In genomic region chrX:73911156-73911555, GRCm38 (mm10) we compare ENCODE assay signal across 9 mouse cellular contexts. TPM values are rescaled to one million over a fixed set of nuclear protein-coding genes. Genes with fewer than 3 reads are reported as not detected.
A peak's percentile ranks its signal among the peaks of the same experiment; 100 is the strongest.
DNase-seq lines count a peak whose midpoint lies in the region; ATAC-seq and TF ChIP-seq lines count a peak whose summit lies in the region.
"Had no signal": no experiment of that assay in that cellular context is flagged by ENCODE, and none has a peak within 500 bp of the region (broad histone marks: within the 10 kb centered on the region; RNA-seq: fewer than 3 reads in every experiment).

No protein-coding gene starts in this region.

- H3K36me3 ChIP-seq in hindbrain, embryonic 11.5 days (ENCODE audit: control insufficient read depth, insufficient read depth, low read length), result no peaks in the 10 kb centered on the region
- no peaks in the 10 kb centered on the region for H3K36me3 ChIP-seq in liver, embryonic 14.5 days (replicated peaks; ENCODE audit: control insufficient read depth, insufficient read depth, low read depth)

- no peak for TF ChIP-seq CTCF in liver, embryonic 14.5 days (IDR thresholded peaks at IDR 0.05; ENCODE audit: low read depth)

- H3K4me1 ChIP-seq in hindbrain, embryonic 11.5 days (replicated peaks; ENCODE audit: control insufficient read depth, insufficient read depth, low read length), result no peaks in the 10 kb centered on the region
- H3K4me1 ChIP-seq in liver, embryonic 14.5 days (replicated peaks; ENCODE audit: control insufficient read depth in 2 of 2, insufficient read depth in 2 of 2, low read length in 1 of 2), result peaks cover 2 to 32% of the 10 kb centered on the region in 2 experiments; a peak in 3 of 4 replicates

- WGBS in hindbrain, embryonic 11.5 days, result 14% methylated on average over 23 of the region's 26 CpGs
- 5% methylated on average over 20 of the region's 26 CpGs for WGBS in liver, embryonic 14.5 days (ENCODE audit: insufficient replicate concordance)

- no peak overlapping the region for H3K9ac ChIP-seq in hindbrain, embryonic 11.5 days (ENCODE audit: low read depth, low read length)
- peak overlapping the region; percentile 47 for H3K9ac ChIP-seq in liver, embryonic 14.5 days (replicated peaks)

- 0 out of 2 replicates have a peak overlapping the region, but pooled peaks have one; percentile 4 for H3K4me2 ChIP-seq in hindbrain, embryonic 11.5 days (replicated peaks; ENCODE audit: low read depth, low read length)
- H3K4me2 ChIP-seq in liver, embryonic 14.5 days (ENCODE audit: low read depth), result peak overlapping the region; percentile 69

- no peak overlapping the region for H3K27ac ChIP-seq in hindbrain, embryonic 11.5 days (ENCODE audit: low read depth, low read length)
- no peak overlapping the region; the same call in 1 of the 2 replicates for H3K27ac ChIP-seq in liver, embryonic 14.5 days
- H3K27ac ChIP-seq: heart, adult 2 months had no signal

- peak; percentile 12 for DNase-seq in embryo, embryonic 11 days
- no peak for DNase-seq in embryo, embryonic 10 days (ENCODE audit: low spot score)
- no peak for DNase-seq in hindbrain, embryonic 11.5 days (ENCODE audit: low spot score)
- DNase-seq in liver, embryonic 14.5 days (ENCODE audit: low read depth in 3 of 3, low spot score in 3 of 3), result no peak
- peak; percentile 42 for DNase-seq in spleen, adult 12 weeks (ENCODE audit: low spot score)
- no peak for DNase-seq in urinary bladder, adult 18-20 months (ENCODE audit: low spot score in 2 of 2)
- DNase-seq in ovary, postnatal 14 days (ENCODE audit: low spot score), result no peak

- no peak overlapping the region for H3K4me3 ChIP-seq in hindbrain, embryonic 11.5 days (ENCODE audit: low read depth, low read length)
- peak overlapping the region; percentile 45 to 49 for H3K4me3 ChIP-seq in liver, embryonic 14.5 days (ENCODE audit: insufficient read depth in 1 of 2, low read depth in 2 of 2, low read length in 2 of 2)
- H3K4me3 ChIP-seq: heart, adult 2 months had no signal

- ATAC-seq in activated CD4-positive, CD25-positive, alpha-beta regulatory T cell, adult 4 months, result peak; percentile 6
- no peak for ATAC-seq in hindbrain, embryonic 11.5 days (ENCODE audit: low FRiP score)
- peak; percentile 38; the same call in 1 of the 2 replicates for ATAC-seq in liver, embryonic 14.5 days (ENCODE audit: insufficient read depth)

- TF ChIP-seq EP300 in liver, embryonic 14.5 days (IDR thresholded peaks at IDR 0.05; ENCODE audit: low read depth), result no peak

- no peaks in the 10 kb centered on the region for H3K27me3 ChIP-seq in hindbrain, embryonic 11.5 days (ENCODE audit: control insufficient read depth, insufficient read depth, low read length)
- no peaks in the 10 kb centered on the region for H3K27me3 ChIP-seq in liver, embryonic 14.5 days (ENCODE audit: control insufficient read depth, insufficient read depth, low read length)

- no peaks in the 10 kb centered on the region for H3K9me3 ChIP-seq in hindbrain, embryonic 11.5 days (ENCODE audit: control insufficient read depth, low read length)
- H3K9me3 ChIP-seq in liver, embryonic 14.5 days (ENCODE audit: control insufficient read depth, low read length), result no peaks in the 10 kb centered on the region

RNA-seq across cellular contexts. Expression of gene Arhgap4, which starts 10.5 kb away (rescaled TPM):
- 100 to 1,000 TPM; 116 to 144 TPM for polyA plus RNA-seq in activated CD4-positive, CD25-positive, alpha-beta regulatory T cell, adult 4 months (2017; shearing (Covaris generic))
- 0.99 and 2.3 TPM in 2 replicates for polyA plus RNA-seq in hindbrain, embryonic 11.5 days (2014; fragmentation: Nextera tagmentation; extraction: Ambion mirVana)
- 7.2 and 7.8 TPM in 2 replicates for polyA plus RNA-seq in liver, embryonic 14.5 days (2012; rRNA removed)
- polyA plus RNA-seq in liver, embryonic 14.5 days (2014; fragmentation: Nextera tagmentation; extraction: Ambion mirVana), result 3.5 and 4.9 TPM in 2 replicates

RNA-seq across cellular contexts. Expression of gene Naa10, which starts 10.6 kb away (rescaled TPM):
- 100 to 1,000 TPM; 185 to 192 TPM for polyA plus RNA-seq in activated CD4-positive, CD25-positive, alpha-beta regulatory T cell, adult 4 months (2017; shearing (Covaris generic))
- polyA plus RNA-seq in hindbrain, embryonic 11.5 days (2014; fragmentation: Nextera tagmentation; extraction: Ambion mirVana), result 117 and 126 TPM in 2 replicates
- 64.1 and 73.0 TPM in 2 replicates for polyA plus RNA-seq in liver, embryonic 14.5 days (2012; rRNA removed)
- polyA plus RNA-seq in liver, embryonic 14.5 days (2014; fragmentation: Nextera tagmentation; extraction: Ambion mirVana), result 81.1 and 81.3 TPM in 2 replicates

RNA-seq across cellular contexts. Expression of gene L1cam, which starts 15.3 kb away (rescaled TPM):
- 1 to 10 TPM; 8.8 to 9.8 TPM for polyA plus RNA-seq in activated CD4-positive, CD25-positive, alpha-beta regulatory T cell, adult 4 months (2017; shearing (Covaris generic))
- polyA plus RNA-seq in hindbrain, embryonic 11.5 days (2014; fragmentation: Nextera tagmentation; extraction: Ambion mirVana), result 26.3 and 35.9 TPM in 2 replicates
- polyA plus RNA-seq in liver, embryonic 14.5 days (2012; rRNA removed), result 0.18 and 0.47 TPM in 2 replicates
- 0.16 and 0.20 TPM in 2 replicates for polyA plus RNA-seq in liver, embryonic 14.5 days (2014; fragmentation: Nextera tagmentation; extraction: Ambion mirVana)

RNA-seq across cellular contexts. Expression of gene Avpr2, which starts 19.3 kb away (rescaled TPM):
- polyA plus RNA-seq in activated CD4-positive, CD25-positive, alpha-beta regulatory T cell, adult 4 months (2017; shearing (Covaris generic)), result 1 to 10 TPM; 1.8 to 2.7 TPM
- 0.06 and 0.11 TPM in 2 replicates for polyA plus RNA-seq in hindbrain, embryonic 11.5 days (2014; fragmentation: Nextera tagmentation; extraction: Ambion mirVana)
- 0.01 TPM in 1 of 2 replicates, not detected in the other for polyA plus RNA-seq in liver, embryonic 14.5 days (2012; rRNA removed)
- not detected in 2 replicates for polyA plus RNA-seq in liver, embryonic 14.5 days (2014; fragmentation: Nextera tagmentation; extraction: Ambion mirVana)
- polyA plus RNA-seq: heart, adult 2 months had no signal

RNA-seq across cellular contexts. Expression of gene Renbp, which starts 19.5 kb away (rescaled TPM):
- 1 to 10 TPM; 5.2 to 5.8 TPM for polyA plus RNA-seq in activated CD4-positive, CD25-positive, alpha-beta regulatory T cell, adult 4 months (2017; shearing (Covaris generic))
- polyA plus RNA-seq in hindbrain, embryonic 11.5 days (2014; fragmentation: Nextera tagmentation; extraction: Ambion mirVana), result 17.5 and 18.7 TPM in 2 replicates
- polyA plus RNA-seq in liver, embryonic 14.5 days (2012; rRNA removed), result 7.3 and 10.4 TPM in 2 replicates
- 13.7 and 14.8 TPM in 2 replicates for polyA plus RNA-seq in liver, embryonic 14.5 days (2014; fragmentation: Nextera tagmentation; extraction: Ambion mirVana)

Comparison
In these comparisons a context has a peak if more than half of its experiments do, and no peak if none do; other contexts are left out.
1. DNase-seq: peak in embryo, embryonic 11 days (single experiment) and spleen, adult 12 weeks (single experiment); none in embryo, embryonic 10 days (single experiment), hindbrain, embryonic 11.5 days (single experiment), liver, embryonic 14.5 days (0 of 3), urinary bladder, adult 18-20 months (0 of 2) and ovary, postnatal 14 days (single experiment).
2. RNA of gene Arhgap4, which starts 10.5 kb away (polyA plus RNA-seq): 116 to 144 TPM in activated CD4-positive, CD25-positive, alpha-beta regulatory T cell, adult 4 months; 3.5 to 7.8 TPM in liver, embryonic 14.5 days and 0.99 to 2.3 TPM in hindbrain, embryonic 11.5 days; every median in the first group is over 10 times any median in the second.
3. RNA of gene L1cam, which starts 15.3 kb away (polyA plus RNA-seq): 26.3 to 35.9 TPM in hindbrain, embryonic 11.5 days and 8.8 to 9.8 TPM in activated CD4-positive, CD25-positive, alpha-beta regulatory T cell, adult 4 months; 0.16 to 0.47 TPM in liver, embryonic 14.5 days; every median in the first group is over 4 times any median in the second.